Mouse (Mus musculus): ENCODE results near the gene 1700123O20Rik. TPM values are rescaled to one million over a fixed set of nuclear protein-coding genes. Genes with fewer than 3 reads are reported as not detected.
A peak's percentile ranks its signal among the peaks of the same experiment; 100 is the strongest.

The 1700123O20Rik gene
- polyA plus RNA-seq, 1 experiment from 2014 or later: 67.5 TPM

GRCm38 (mm10) chr14:54686522-54687143 is 617 bp downstream of the 1700123O20Rik start, which contains the start of gene Acin1:
TSS of gene Acin1 (minus strand) at chr14:54686931.
- Histone ChIP-seq H3K9ac (replicated peaks; ENCODE audit: low read depth) (peak within 1 kb of the TSS; percentile 99), H3K27ac (ENCODE audit: low read length) (peak within 1 kb of the TSS; percentile 98), H3K4me1 (ENCODE audit: insufficient read depth, low read depth, low read length) (peaks cover 8% of the 10 kb centered on the region; the same call in 1 of the 2 replicates), H3K4me3 (ENCODE audit: low read depth, low read length) (peak within 1 kb of the TSS; percentile 96), H3K9me3 (ENCODE audit: low read length) (no peaks in the 10 kb centered on the region), H3K36me3 (ENCODE audit: insufficient read depth, low read length) (no peaks in the 10 kb centered on the region; the same call in 1 of the 2 replicates), H3K4me2 (replicated peaks; ENCODE audit: low read depth, low read length) (peak within 1 kb of the TSS; percentile 71), H3K27me3 (replicated peaks; ENCODE audit: insufficient read depth, low read length) (no peaks in the 10 kb centered on the region)
- under 1% methylated on average over 44 of the region's 44 CpGs for WGBS
- ATAC-seq (peak; percentile 96), DNase-seq (ENCODE audit: low spot score) (peak; percentile 100)
- TF ChIP-seq CTCF (IDR thresholded peaks at IDR 0.05) (no peak), EP300 (IDR thresholded peaks at IDR 0.05) (peak; percentile 65; the same call in 1 of the 2 replicates)

- ATAC-seq: no peak
- Histone ChIP-seq H3K27ac (ENCODE audit: low read length) (peak overlapping the region; percentile 98), H3K4me1 (ENCODE audit: insufficient read depth, low read depth, low read length) (peaks cover 8% of the 10 kb centered on the region; the same call in 1 of the 2 replicates), H3K4me3 (ENCODE audit: low read depth, low read length) (peak overlapping the region; percentile 96), H3K9ac (replicated peaks; ENCODE audit: low read depth) (peak overlapping the region; percentile 62), H3K27me3 (replicated peaks; ENCODE audit: insufficient read depth, low read length) (no peaks in the 10 kb centered on the region), H3K9me3 (ENCODE audit: low read length) (no peaks in the 10 kb centered on the region), H3K36me3 (ENCODE audit: insufficient read depth, low read length) (no peaks in the 10 kb centered on the region; the same call in 1 of the 2 replicates), H3K4me2 (replicated peaks; ENCODE audit: low read depth, low read length) (peak overlapping the region; percentile 71)
- 2% methylated on average over 8 of the region's 8 CpGs for WGBS
- no peak for TF ChIP-seq EP300 (IDR thresholded peaks at IDR 0.05)
- TF ChIP-seq CTCF (IDR thresholded peaks at IDR 0.05): no peak
- peak; percentile 35 for DNase-seq (ENCODE audit: low spot score)
These were observed 1.2 kb downstream of the 1700123O20Rik start for GRCm38 (mm10) chr14:54687251-54687650.

GRCm38 (mm10) chr14:54695042-54695441 is 9.0 kb downstream of the 1700123O20Rik start:
- WGBS: 47% methylated on average over 6 of the region's 6 CpGs
- no peak for ATAC-seq
- H3K9me3 ChIP-seq (ENCODE audit: low read length): no peaks in the 10 kb centered on the region
- H3K27ac ChIP-seq (ENCODE audit: low read length): no peak overlapping the region
- no peak overlapping the region for H3K4me2 ChIP-seq (replicated peaks; ENCODE audit: low read depth, low read length)
- no peak overlapping the region for H3K9ac ChIP-seq (replicated peaks; ENCODE audit: low read depth)
- H3K4me1 ChIP-seq (ENCODE audit: insufficient read depth, low read depth, low read length): no peaks in the 10 kb centered on the region
- no peak overlapping the region for H3K4me3 ChIP-seq (ENCODE audit: low read depth, low read length)
- DNase-seq (ENCODE audit: low spot score): no peak
- H3K27me3 ChIP-seq (replicated peaks; ENCODE audit: insufficient read depth, low read length): no peaks in the 10 kb centered on the region
- no peaks in the 10 kb centered on the region; the same call in 1 of the 2 replicates for H3K36me3 ChIP-seq (ENCODE audit: insufficient read depth, low read length)
- no peak for TF ChIP-seq CTCF (IDR thresholded peaks at IDR 0.05)
- no peak for TF ChIP-seq EP300 (IDR thresholded peaks at IDR 0.05)

GRCm38 (mm10) chr14:54696752-54697151 is 10.7 kb downstream of the 1700123O20Rik start:
- no peak overlapping the region for H3K4me2 ChIP-seq (replicated peaks; ENCODE audit: low read depth, low read length)
- ATAC-seq: no peak
- no peak for DNase-seq (ENCODE audit: low spot score)
- H3K4me3 ChIP-seq (ENCODE audit: low read depth, low read length): no peak overlapping the region
- no peaks in the 10 kb centered on the region for H3K9me3 ChIP-seq (ENCODE audit: low read length)
- H3K27ac ChIP-seq (ENCODE audit: low read length): no peak overlapping the region
- H3K4me1 ChIP-seq (ENCODE audit: insufficient read depth, low read depth, low read length): no peaks in the 10 kb centered on the region
- WGBS: 79% methylated on average over 4 of the region's 4 CpGs
- H3K27me3 ChIP-seq (replicated peaks; ENCODE audit: insufficient read depth, low read length): no peaks in the 10 kb centered on the region
- no peak for TF ChIP-seq CTCF (IDR thresholded peaks at IDR 0.05)
- TF ChIP-seq EP300 (IDR thresholded peaks at IDR 0.05): no peak
- H3K9ac ChIP-seq (replicated peaks; ENCODE audit: low read depth): no peak overlapping the region
- H3K36me3 ChIP-seq (ENCODE audit: insufficient read depth, low read length): no peaks in the 10 kb centered on the region

- H3K27me3 ChIP-seq (replicated peaks; ENCODE audit: insufficient read depth, low read length): no peaks in the 10 kb centered on the region; the same call in 1 of the 2 replicates
- ATAC-seq: no peak
- no peak for DNase-seq (ENCODE audit: low spot score)
- no peaks in the 10 kb centered on the region for H3K36me3 ChIP-seq (ENCODE audit: insufficient read depth, low read length)
- 47% methylated on average over 4 of the region's 4 CpGs for WGBS
- H3K4me3 ChIP-seq (ENCODE audit: low read depth, low read length): no peak within 1 kb of the TSS
- no peak within 1 kb of the TSS for H3K27ac ChIP-seq (ENCODE audit: low read length)
- H3K9me3 ChIP-seq (ENCODE audit: low read length): no peaks in the 10 kb centered on the region
- TF ChIP-seq EP300 (IDR thresholded peaks at IDR 0.05): no peak
- no peak for TF ChIP-seq CTCF (IDR thresholded peaks at IDR 0.05)
- H3K4me1 ChIP-seq (ENCODE audit: insufficient read depth, low read depth, low read length): no peaks in the 10 kb centered on the region
- no peak within 1 kb of the TSS for H3K9ac ChIP-seq (replicated peaks; ENCODE audit: low read depth)
- H3K4me2 ChIP-seq (replicated peaks; ENCODE audit: low read depth, low read length): no peak within 1 kb of the TSS
These were observed 12.7 kb downstream of the 1700123O20Rik start, which contains the start of gene Gm29776 for GRCm38 (mm10) chr14:54698733-54699132. TSS of gene Gm29776 (minus strand) at chr14:54698833.

GRCm38 (mm10) chr14:54699586-54699985 is 13.6 kb downstream of the 1700123O20Rik start:
- H3K9me3 ChIP-seq (ENCODE audit: low read length): no peaks in the 10 kb centered on the region
- no peaks in the 10 kb centered on the region for H3K36me3 ChIP-seq (ENCODE audit: insufficient read depth, low read length)
- H3K27me3 ChIP-seq (replicated peaks; ENCODE audit: insufficient read depth, low read length): no peaks in the 10 kb centered on the region; the same call in 1 of the 2 replicates
- no peak overlapping the region for H3K27ac ChIP-seq (ENCODE audit: low read length)
- no peak for TF ChIP-seq CTCF (IDR thresholded peaks at IDR 0.05)
- TF ChIP-seq EP300 (IDR thresholded peaks at IDR 0.05): no peak
- no peak overlapping the region for H3K4me3 ChIP-seq (ENCODE audit: low read depth, low read length)
- DNase-seq (ENCODE audit: low spot score) (no peak), ATAC-seq (no peak)
- H3K4me2 ChIP-seq (replicated peaks; ENCODE audit: low read depth, low read length): no peak overlapping the region
- no peaks in the 10 kb centered on the region for H3K4me1 ChIP-seq (ENCODE audit: insufficient read depth, low read depth, low read length)
- WGBS: 33% methylated on average over 3 of the region's 3 CpGs
- H3K9ac ChIP-seq (replicated peaks; ENCODE audit: low read depth): no peak overlapping the region

All from lung, postnatal 0 days (tissue).